Mouse (Mus musculus) midbrain, embryonic 15.5 days (tissue): ENCODE measurements around the gene Kif17. TPM values are rescaled to one million over a fixed set of nuclear protein-coding genes. Genes with fewer than 3 reads are reported as not detected.
A peak's percentile ranks its signal among the peaks of the same experiment; 100 is the strongest.
"Not testable (repeated sequence)": the region's sequence is repeated elsewhere in the genome, so short reads cannot be mapped to it uniquely, and the experiment has no call there.

ENCODE experiments used
- ATAC-seq: fragments of 200-750 bp; cut with Nextera tagmentation; replicated peaks from 2 replicates; pipeline ENCODE4 v1.8.0; 2017; ENCODE audit warnings: moderate TSS enrichment
- H3K27ac ChIP-seq: fragments of 300-500 bp; sonication (generic); 2 replicates; pipeline ENCODE4 v1.5.1; 2015; ENCODE audit warnings: mild to moderate bottlenecking, inconsistent platforms
- H3K27me3 ChIP-seq: fragments of 300-500 bp; sonication (generic); replicated peaks from 2 replicates; pipeline ENCODE4 v1.6.1; 2015; ENCODE audit warnings: inconsistent platforms
- H3K36me3 ChIP-seq: fragments of 300-500 bp; sonication (generic); replicated peaks from 2 replicates; pipeline ENCODE4 v1.6.1; 2015; ENCODE audit warnings: inconsistent platforms
- H3K4me1 ChIP-seq: fragments of 300-500 bp; sonication (generic); 2 replicates; pipeline ENCODE4 v1.6.1; 2015; ENCODE audit warnings: inconsistent platforms
- H3K4me2 ChIP-seq: fragments of 300-500 bp; sonication (generic); 2 replicates; pipeline ENCODE4 v1.6.1; 2015; ENCODE audit warnings: inconsistent platforms, mild to moderate bottlenecking, moderate library complexity
- H3K4me3 ChIP-seq: fragments of 300-500 bp; sonication (generic); 2 replicates; pipeline ENCODE4 v1.5.1; 2015; ENCODE audit warnings: mild to moderate bottlenecking, inconsistent platforms
- H3K9ac ChIP-seq: fragments of 300-500 bp; sonication (generic); 2 replicates; pipeline ENCODE4 v1.6.1; 2015; ENCODE audit warnings: mild to moderate bottlenecking, inconsistent platforms
- H3K9me3 ChIP-seq: fragments of 300-500 bp; sonication (generic); 2 replicates; pipeline ENCODE4 v1.6.1; 2016; ENCODE audit warnings: inconsistent platforms
- WGBS: fragments of 180-500 bp; shearing (Covaris S2); methylation state at CpG from one replicate; pipeline ENCODE4 v1.1.7; 2015; ENCODE audit warnings: mixed read lengths; 5-methylcytosine and 5-hydroxymethylcytosine counted together
- polyA plus RNA-seq: library from polyadenylated mRNA; unstranded; fragments of >200 nt; fragmentation: Nextera tagmentation; extraction: Ambion mirVana; gene quantifications from 2 replicates; pipeline ENCODE4 v1.2.1, GENCODE M21; 2015

Kif17 gene
- polyA plus RNA-seq, 1 experiment from 2014 or later: 3.8 TPM

DNA sequence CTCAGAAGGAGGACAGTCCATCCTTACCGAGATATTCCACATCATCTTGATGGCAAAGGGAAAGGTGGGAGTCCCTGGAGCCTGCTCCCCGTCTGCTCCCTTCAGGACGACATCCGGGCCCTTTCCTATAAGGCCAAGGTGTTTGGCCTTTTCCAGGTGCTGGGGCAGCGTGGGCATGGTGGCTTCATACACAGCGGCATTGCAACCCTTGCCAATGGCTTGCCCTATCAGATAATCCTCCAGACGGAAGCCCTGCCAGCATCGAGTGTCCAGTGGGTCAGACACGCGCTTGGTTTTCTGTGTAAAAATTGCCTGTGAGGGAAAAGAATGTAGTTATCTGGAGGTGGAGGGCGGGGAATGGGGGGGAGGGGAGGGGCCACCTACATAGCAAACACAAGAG, 70.5 kb downstream of the Kif17 start:
- Histone ChIP-seq H3K36me3 (peaks cover 12% of the 10 kb centered on the region; the same call in 1 of the 2 replicates), H3K4me1 (peaks cover 33% of the 10 kb centered on the region), H3K4me2 (no peak overlapping the region), H3K27ac (no peak overlapping the region), H3K9ac (no peak overlapping the region), H3K4me3 (no peak overlapping the region), H3K9me3 (no peaks in the 10 kb centered on the region), H3K27me3 (no peaks in the 10 kb centered on the region)
- 80% methylated on average over 11 of the region's 11 CpGs for WGBS
- no peak for ATAC-seq

DNA sequence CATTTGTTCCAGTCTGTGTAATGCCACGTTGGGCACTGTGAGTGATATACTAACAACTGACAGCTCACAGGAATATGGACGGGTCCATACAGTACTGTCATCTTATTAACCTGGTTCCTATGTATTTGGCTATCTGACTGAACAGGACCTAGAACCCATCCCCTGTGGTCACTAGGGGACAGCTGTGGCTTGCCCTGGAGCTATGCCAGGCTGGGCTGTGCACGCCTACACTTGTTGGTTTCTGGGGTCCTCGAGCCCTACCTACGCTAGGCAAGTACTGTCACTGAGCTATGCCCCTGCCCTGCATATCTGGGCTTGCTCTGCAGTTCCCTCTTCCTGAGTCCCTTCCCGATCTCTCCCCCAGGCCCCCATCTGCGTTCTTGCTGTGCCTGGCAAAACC, 71.3 kb downstream of the Kif17 start:
- no peak overlapping the region for H3K9ac ChIP-seq
- H3K9me3 ChIP-seq: no peaks in the 10 kb centered on the region
- H3K27ac ChIP-seq: no peak overlapping the region
- WGBS: 79% methylated on average over 7 of the region's 7 CpGs
- H3K27me3 ChIP-seq: no peaks in the 10 kb centered on the region
- H3K4me1 ChIP-seq: peaks cover 36% of the 10 kb centered on the region
- ATAC-seq: no peak
- no peak overlapping the region for H3K4me2 ChIP-seq
- no peak overlapping the region for H3K4me3 ChIP-seq
- H3K36me3 ChIP-seq: peaks cover 10% of the 10 kb centered on the region; the same call in 1 of the 2 replicates

DNA sequence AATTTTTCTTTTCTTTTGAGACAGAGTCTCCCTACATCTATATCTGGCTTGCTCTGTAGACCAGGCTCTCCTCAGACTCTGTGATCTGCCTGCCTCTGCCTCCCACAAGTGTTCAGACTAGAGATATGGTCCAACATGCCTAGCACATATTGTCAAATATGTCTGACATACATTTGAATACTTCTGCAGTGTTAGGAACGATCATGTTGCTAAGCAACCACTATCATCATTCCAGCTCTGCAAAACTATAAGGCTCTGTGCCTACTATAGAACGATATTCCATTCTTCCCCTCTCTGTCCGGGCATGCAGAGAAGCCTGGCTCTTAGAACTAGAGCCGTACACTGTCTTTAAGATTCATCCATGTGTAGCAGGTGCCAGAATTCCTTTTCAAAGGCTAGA, 72.5 kb downstream of the Kif17 start:
- WGBS: 10% methylated on average over 4 of the region's 4 CpGs
- H3K9ac ChIP-seq: no peak overlapping the region
- ATAC-seq: no peak

DNA sequence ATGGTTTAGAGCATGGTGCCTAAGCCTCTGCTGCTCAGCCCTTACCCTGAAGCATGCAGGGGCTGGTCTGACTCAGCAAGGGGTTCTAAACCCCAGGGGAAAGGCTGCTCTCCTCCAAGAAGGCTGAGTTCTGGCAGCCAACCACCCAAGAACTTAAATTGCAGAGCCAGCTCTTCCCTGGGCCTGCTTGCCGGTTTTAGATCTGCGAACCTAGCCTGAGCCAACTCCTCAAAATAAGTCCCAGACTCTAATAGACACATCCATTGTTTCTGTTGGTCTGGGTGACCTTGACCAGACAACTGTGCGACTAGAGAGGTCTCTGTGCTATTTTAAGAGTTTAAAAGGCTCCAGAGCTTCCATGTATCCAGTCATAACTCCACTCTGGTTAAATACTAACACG, 73.5 kb downstream of the Kif17 start:
- H3K27ac ChIP-seq: peak overlapping the region; percentile 49
- no peaks in the 10 kb centered on the region for H3K9me3 ChIP-seq
- no peak for ATAC-seq
- H3K4me1 ChIP-seq: peaks cover 38% of the 10 kb centered on the region
- H3K4me2 ChIP-seq: no peak overlapping the region
- H3K27me3 ChIP-seq: no peaks in the 10 kb centered on the region
- no peak overlapping the region for H3K4me3 ChIP-seq
- 75% methylated on average over 4 of the region's 4 CpGs for WGBS
- no peak overlapping the region for H3K9ac ChIP-seq
- 0 out of 2 replicates have a peak, but pooled peaks cover 3% of the 10 kb centered on the region for H3K36me3 ChIP-seq

More for the DNA sequence above, 72.5 kb downstream of the Kif17 start:
- Histone ChIP-seq H3K4me2 (peak overlapping the region; percentile 14; the same call in 1 of the 2 replicates), H3K4me3 (no peak overlapping the region), H3K9me3 (no peaks in the 10 kb centered on the region), H3K4me1 (peaks cover 36% of the 10 kb centered on the region), H3K36me3 (0 out of 2 replicates have a peak, but pooled peaks cover 3% of the 10 kb centered on the region), H3K27ac (peak overlapping the region; percentile 49; the same call in 1 of the 2 replicates), H3K27me3 (no peaks in the 10 kb centered on the region)

DNA sequence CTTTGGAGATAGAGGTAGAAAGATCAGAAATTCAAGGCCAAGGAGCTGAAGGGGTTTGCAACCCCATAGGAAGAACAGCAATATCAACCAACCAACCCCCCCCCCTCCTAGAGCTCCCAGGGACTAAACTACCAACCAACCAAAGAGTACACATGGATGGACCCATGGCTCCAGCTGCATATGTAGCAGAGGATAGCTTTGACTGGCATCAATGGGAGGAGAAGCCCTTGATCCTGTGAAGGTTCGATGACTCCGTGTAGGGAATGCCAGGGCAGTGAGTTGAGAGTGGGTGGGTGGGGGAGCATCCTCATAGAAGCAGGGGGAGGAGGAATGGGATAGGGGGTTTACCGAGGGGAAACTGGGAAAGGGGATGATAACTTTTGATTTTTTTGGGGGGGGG, 74.2 kb downstream of the Kif17 start:
- no peak for ATAC-seq
- no peak overlapping the region for H3K4me3 ChIP-seq
- H3K4me2 ChIP-seq: no peak overlapping the region
- WGBS: 87% methylated on average over 3 of the region's 3 CpGs
- H3K9me3 ChIP-seq: no peaks in the 10 kb centered on the region
- H3K27me3 ChIP-seq: no peaks in the 10 kb centered on the region
- H3K9ac ChIP-seq: no peak overlapping the region
- H3K36me3 ChIP-seq: 0 out of 2 replicates have a peak, but pooled peaks cover 3% of the 10 kb centered on the region
- no peak overlapping the region for H3K27ac ChIP-seq
- H3K4me1 ChIP-seq: peaks cover 38% of the 10 kb centered on the region

DNA sequence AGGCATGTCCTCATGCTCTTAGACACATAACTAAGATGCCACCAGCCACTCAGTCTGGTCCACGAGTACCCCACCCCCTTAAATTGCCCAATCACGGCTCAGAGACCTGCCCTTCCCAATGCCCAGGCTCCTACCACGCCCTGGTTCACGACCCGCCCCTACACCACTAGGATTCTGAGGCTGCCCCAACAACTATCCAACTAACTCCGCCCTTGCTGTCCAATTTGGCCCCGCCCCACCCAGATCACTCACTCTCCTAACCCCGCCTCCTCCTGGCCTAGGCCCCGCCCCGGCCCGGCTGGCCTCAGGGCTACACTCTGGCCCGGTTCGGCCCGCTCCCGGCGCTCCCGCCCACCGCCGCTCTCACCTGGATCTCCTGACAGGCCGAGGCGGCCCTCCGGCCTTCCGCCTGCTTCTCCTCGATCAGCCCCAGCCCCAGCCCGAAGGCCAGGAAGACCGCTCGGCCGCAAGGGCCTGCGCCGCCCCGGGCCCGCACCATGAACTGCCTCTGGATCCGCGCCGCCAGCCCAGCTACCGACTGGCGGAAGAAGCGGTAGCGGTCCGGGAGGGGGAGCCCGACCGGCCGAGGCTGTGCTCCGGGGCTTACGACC, 75.3 kb downstream of the Kif17 start:
- Histone ChIP-seq H3K4me3 (peak overlapping the region; percentile 80), H3K4me1 (peaks cover 38% of the 10 kb centered on the region), H3K27me3 (no peaks in the 10 kb centered on the region), H3K9ac (peak overlapping the region; percentile 77), H3K4me2 (peak overlapping the region; percentile 56), H3K27ac (peak overlapping the region; percentile 92), H3K9me3 (no peaks in the 10 kb centered on the region), H3K36me3 (0 out of 2 replicates have a peak, but pooled peaks cover under 1% of the 10 kb centered on the region)
- peak; percentile 86 for ATAC-seq
- 1% methylated on average over 45 of the region's 45 CpGs for WGBS

DNA sequence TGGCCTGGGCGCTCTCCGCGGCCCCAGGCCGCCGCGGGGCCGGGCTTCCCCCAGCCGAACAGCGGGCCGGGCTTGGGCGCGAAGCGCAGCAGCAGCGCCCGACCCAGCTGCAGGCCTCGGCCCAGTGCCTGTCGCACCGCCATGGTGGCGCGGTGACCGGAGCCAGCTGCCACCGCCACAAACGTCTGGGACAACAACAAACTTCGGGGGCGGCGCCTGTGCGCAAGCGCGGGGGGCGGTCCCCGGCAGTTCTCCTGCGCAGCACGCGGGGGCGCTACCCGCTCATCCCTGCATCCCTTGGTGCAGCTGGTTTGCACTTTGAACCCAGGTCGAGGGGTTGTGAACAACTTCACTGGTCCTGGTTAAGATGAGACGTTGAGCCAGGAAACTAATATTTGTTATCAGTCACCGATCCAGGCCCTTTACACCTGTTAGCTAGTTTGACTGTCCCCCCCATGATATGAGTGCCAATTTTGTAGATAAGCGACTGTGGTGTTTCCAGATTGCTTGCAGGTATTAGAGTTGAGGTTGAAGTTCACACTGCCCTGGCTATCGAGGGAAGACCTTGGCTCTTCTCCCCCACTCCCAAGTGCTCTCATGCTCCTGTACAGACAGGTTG, 76.0 kb downstream of the Kif17 start, which contains the start of gene Pink1:
Gene Pink1 (minus strand): TSS at position 231 of the 619 bp plus-strand sequence.
- H3K9me3 ChIP-seq: no peaks in the 10 kb centered on the region
- H3K4me1 ChIP-seq: peaks cover 38% of the 10 kb centered on the region
- peak; percentile 70 for ATAC-seq
- H3K27ac ChIP-seq: peak within 1 kb of the TSS; percentile 92
- H3K4me2 ChIP-seq: peak within 1 kb of the TSS; percentile 56
- 3% methylated on average over 41 of the region's 41 CpGs for WGBS
- no peaks in the 10 kb centered on the region for H3K36me3 ChIP-seq
- H3K4me3 ChIP-seq: peak within 1 kb of the TSS; percentile 80
- no peaks in the 10 kb centered on the region for H3K27me3 ChIP-seq
- peak within 1 kb of the TSS; percentile 77 for H3K9ac ChIP-seq

DNA sequence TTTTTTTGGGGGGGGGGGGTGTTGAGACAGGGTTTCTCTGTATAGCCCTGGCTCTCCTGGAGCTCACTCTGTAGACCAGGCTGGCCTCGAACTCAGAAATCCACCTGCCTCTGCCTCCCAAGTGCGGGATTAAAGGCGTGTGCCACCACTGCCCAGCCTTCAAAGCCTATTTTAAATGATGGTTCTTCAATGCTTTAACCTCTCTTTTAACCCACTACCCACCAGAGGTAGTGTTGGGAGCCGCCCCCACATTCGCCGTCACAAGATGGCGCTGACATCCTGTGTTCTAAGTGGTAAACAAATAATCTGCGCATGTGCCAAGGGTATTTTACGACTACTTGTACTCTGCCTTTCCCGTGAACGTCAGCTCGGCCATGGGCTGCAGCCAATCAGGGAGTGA, 76.9 kb downstream of the Kif17 start:
- not testable (repeated sequence) for ATAC-seq, H3K9ac ChIP-seq, H3K9me3 ChIP-seq, H3K4me3 ChIP-seq, H3K36me3 ChIP-seq, H3K27me3 ChIP-seq, H3K27ac ChIP-seq, H3K4me2 ChIP-seq
- WGBS: 43% methylated on average over 8 of the region's 12 CpGs
- peaks cover 37% of the 10 kb centered on the region for H3K4me1 ChIP-seq

DNA sequence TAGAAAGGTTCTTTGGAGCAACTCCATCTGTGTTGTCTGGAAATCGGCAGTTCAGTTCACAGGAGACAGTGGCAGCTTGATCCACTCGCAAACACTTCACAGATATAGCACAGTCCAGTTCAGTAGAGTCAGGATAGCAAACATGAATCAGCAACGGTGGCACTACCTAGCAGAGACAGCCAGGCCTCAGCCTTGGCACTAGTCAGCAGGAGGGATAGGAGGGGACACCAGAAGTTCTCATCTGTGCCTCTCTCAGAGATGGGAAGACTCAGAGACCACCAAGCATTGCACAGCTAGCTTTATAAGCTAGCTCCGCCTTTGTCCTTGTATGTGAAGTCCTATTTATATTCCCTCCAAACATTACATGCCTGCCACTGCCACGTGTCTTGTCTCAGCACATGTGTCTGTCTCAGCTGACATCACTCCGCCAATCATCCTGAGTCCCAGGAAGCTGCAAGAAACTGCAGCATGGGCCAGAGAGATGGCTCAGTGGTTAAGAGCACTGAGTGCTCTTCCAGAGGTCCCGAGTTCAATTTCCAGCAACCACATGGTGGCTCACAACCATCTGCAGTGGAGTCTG, 77.7 kb downstream of the Kif17 start:
- Histone ChIP-seq H3K4me3 (peak overlapping the region; percentile 26), H3K9ac (no peak overlapping the region), H3K4me2 (peak overlapping the region; percentile 40), H3K27ac (0 out of 2 replicates have a peak overlapping the region, but pooled peaks have one; percentile 25), H3K4me1 (peaks cover 30% of the 10 kb centered on the region), H3K9me3 (no peaks in the 10 kb centered on the region), H3K36me3 (no peaks in the 10 kb centered on the region), H3K27me3 (no peaks in the 10 kb centered on the region)
- no peak for ATAC-seq
- 68% methylated on average over 7 of the region's 7 CpGs for WGBS

DNA sequence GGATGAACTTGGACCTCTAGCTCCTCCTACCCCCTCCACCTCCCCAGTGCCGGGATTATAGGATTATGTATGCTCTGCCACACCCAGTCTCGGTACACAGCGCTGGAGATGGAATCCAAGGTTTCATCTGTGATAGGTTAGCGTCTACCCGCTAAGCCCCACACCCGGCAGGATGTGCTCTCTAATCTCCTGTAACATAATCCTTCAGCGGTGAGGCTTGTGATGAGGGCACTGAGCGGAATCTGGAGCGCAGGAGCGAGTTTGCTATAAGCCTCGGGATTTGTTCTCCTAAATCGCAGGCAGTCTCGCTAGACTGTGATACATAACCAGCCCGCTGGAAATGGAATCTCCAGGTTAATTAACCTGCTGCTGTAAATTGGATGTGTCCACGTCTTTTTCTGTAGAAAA, 80.0 kb downstream of the Kif17 start:
- Histone ChIP-seq H3K4me2 (peak overlapping the region; percentile 19), H3K4me1 (peaks cover 11% of the 10 kb centered on the region), H3K27me3 (no peaks in the 10 kb centered on the region), H3K27ac (peak overlapping the region; percentile 42; the same call in 1 of the 2 replicates), H3K9me3 (no peaks in the 10 kb centered on the region), H3K9ac (no peak overlapping the region), H3K36me3 (no peaks in the 10 kb centered on the region), H3K4me3 (no peak overlapping the region)
- ATAC-seq: peak; percentile 15; the same call in 1 of the 2 replicates
- WGBS: 8% methylated on average over 15 of the region's 15 CpGs

DNA sequence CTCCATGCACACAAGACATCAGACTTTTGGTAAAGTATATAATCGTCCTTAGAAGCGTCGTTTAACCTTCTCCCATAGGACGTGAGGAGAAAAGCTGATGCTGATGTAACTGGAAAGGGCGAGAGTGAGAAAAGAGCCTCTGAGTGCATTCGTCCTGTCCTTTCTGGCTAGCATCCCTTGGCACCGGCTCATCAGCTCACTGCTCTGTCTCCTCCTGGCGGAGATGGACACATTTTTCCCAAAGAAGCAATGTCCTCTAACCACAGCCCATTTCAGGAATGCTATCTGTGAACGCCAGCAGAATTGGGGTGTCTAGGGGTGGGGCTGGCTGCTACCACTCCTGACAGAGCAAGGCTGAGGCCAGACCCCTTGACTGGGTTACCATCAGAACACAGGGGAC, 81.4 kb downstream of the Kif17 start:
- 0 out of 2 replicates have a peak overlapping the region, but pooled peaks have one; percentile 15 for H3K27ac ChIP-seq
- H3K4me2 ChIP-seq: no peak overlapping the region

DNA sequence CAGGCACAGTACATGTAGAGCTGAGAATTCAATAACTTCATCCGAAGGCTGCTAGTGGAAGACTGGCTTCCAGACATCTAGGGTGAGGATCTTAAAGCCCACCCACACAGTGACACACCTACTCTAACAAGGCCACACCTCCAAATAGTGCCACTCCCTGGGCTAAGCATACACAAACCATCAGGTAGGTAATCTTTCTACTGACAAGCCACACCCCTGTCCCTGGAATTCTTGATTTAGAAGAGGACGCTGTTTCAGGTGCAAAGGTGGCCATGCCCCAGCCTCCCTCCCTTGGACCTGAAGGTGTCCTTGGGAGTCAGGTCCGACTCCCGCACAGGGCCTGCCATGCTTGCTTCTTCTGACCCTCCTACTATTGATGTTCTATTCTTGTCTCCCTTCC, 82.9 kb downstream of the Kif17 start:
- Histone ChIP-seq H3K9me3 (no peaks in the 10 kb centered on the region), H3K36me3 (no peaks in the 10 kb centered on the region), H3K4me3 (no peak overlapping the region), H3K4me2 (no peak overlapping the region), H3K27ac (no peak overlapping the region), H3K4me1 (no peaks in the 10 kb centered on the region; the same call in 1 of the 2 replicates), H3K27me3 (no peaks in the 10 kb centered on the region), H3K9ac (no peak overlapping the region)
- ATAC-seq: no peak
- WGBS: 95% methylated on average over 4 of the region's 4 CpGs

More for the DNA sequence above, 81.4 kb downstream of the Kif17 start:
- Histone ChIP-seq H3K27me3 (no peaks in the 10 kb centered on the region), H3K9ac (no peak overlapping the region), H3K4me1 (peaks cover 5% of the 10 kb centered on the region), H3K9me3 (no peaks in the 10 kb centered on the region), H3K36me3 (no peaks in the 10 kb centered on the region), H3K4me3 (no peak overlapping the region)
- WGBS: 76% methylated on average over 9 of the region's 9 CpGs
- no peak for ATAC-seq
